Mouse (Mus musculus): ENCODE results near the gene Mfsd6. TPM values are rescaled to one million over a fixed set of nuclear protein-coding genes. Genes with fewer than 3 reads are reported as not detected.

The Mfsd6 gene
- polyA plus RNA-seq, 1 experiment from 2014 or later, result 0.51 TPM

DNA sequence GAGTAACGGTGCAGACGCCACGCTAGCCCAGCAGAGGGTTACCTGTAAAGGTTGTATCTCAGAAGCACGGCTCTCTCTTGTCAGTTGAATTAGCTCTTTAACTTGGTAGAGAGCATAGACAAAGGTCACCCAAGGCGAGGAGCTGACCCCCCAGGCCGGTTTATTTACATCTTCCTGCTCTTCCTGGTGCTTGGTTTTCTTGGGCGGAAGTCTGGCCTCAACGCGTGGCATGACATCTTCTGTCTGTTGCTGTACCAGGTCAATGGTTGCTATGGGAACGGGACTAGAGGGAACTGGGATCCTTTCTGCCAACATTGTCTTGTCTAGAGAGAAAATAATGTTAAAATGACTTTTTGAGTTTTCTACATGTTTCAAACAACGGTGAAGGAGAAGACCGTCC, 66.5 kb downstream of the Mfsd6 start:
- WGBS (ENCODE audit: insufficient replicate concordance), result 67% methylated on average over 12 of the region's 12 CpGs
- no peaks in the 10 kb centered on the region for H3K27me3 ChIP-seq
- H3K9ac ChIP-seq, result no peak overlapping the region
- no peak overlapping the region for H3K27ac ChIP-seq (replicated peaks)
- ATAC-seq (ENCODE audit: insufficient read depth), result no peak
- no peaks in the 10 kb centered on the region for H3K36me3 ChIP-seq (replicated peaks)
- H3K4me2 ChIP-seq, result no peak overlapping the region
- H3K9me3 ChIP-seq (replicated peaks), result no peaks in the 10 kb centered on the region
- no peaks in the 10 kb centered on the region for H3K4me1 ChIP-seq (replicated peaks)
- no peak overlapping the region for H3K4me3 ChIP-seq (replicated peaks)

DNA sequence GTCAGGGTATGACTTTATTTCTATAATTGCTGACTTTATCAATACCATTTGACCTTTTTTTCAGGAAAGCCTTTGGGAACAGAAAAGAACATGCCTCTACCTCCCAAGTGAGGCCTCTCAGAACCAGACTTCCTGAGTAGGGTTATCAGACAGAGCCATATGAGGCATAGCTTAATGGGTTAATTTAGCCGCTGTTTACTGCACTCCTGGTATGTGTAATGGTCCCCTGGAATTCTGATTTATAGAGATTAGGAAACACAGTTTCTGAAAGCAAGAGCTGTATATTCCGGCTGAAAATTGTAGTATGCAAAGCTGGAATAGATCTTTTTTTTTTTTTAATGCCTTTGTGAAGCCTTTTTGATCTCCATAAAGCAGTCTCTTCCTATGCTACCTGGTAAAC, 67.0 kb downstream of the Mfsd6 start:
- Histone ChIP-seq H3K36me3 (replicated peaks) (no peaks in the 10 kb centered on the region), H3K9me3 (replicated peaks) (no peaks in the 10 kb centered on the region), H3K4me3 (replicated peaks) (no peak overlapping the region), H3K27me3 (no peaks in the 10 kb centered on the region), H3K9ac (no peak overlapping the region), H3K4me2 (no peak overlapping the region), H3K4me1 (replicated peaks) (no peaks in the 10 kb centered on the region), H3K27ac (replicated peaks) (no peak overlapping the region)
- no peak for ATAC-seq (ENCODE audit: insufficient read depth)
- 32% methylated on average over 2 of the region's 2 CpGs for WGBS (ENCODE audit: insufficient replicate concordance)

DNA sequence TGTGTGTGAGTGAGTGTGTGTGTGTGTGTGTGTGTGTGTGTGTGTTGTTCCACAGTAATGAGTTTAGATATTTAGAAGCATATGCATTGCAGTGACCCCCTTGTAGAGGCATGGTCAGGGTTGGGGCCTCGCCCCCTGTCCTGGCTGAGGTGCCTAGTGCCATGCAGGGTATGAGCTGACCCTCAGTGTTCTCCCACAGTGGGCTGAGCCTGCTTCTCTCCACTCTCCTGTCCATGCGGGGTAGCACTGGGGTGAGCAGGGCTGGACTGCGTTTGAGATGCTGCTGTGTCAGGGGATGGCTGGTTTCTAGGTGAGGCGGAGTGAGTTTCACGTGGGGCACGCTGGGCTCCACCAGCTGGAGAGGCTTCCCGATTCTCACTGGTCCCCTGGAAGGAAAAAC, 69.1 kb downstream of the Mfsd6 start:
- Histone ChIP-seq H3K4me1 (replicated peaks) (no peaks in the 10 kb centered on the region), H3K27ac (replicated peaks) (no peak overlapping the region), H3K4me2 (no peak overlapping the region), H3K36me3 (replicated peaks) (no peaks in the 10 kb centered on the region), H3K9me3 (replicated peaks) (no peaks in the 10 kb centered on the region), H3K9ac (no peak overlapping the region), H3K4me3 (replicated peaks) (no peak overlapping the region), H3K27me3 (no peaks in the 10 kb centered on the region)
- 71% methylated on average over 7 of the region's 7 CpGs for WGBS (ENCODE audit: insufficient replicate concordance)
- ATAC-seq (ENCODE audit: insufficient read depth), result no peak

DNA sequence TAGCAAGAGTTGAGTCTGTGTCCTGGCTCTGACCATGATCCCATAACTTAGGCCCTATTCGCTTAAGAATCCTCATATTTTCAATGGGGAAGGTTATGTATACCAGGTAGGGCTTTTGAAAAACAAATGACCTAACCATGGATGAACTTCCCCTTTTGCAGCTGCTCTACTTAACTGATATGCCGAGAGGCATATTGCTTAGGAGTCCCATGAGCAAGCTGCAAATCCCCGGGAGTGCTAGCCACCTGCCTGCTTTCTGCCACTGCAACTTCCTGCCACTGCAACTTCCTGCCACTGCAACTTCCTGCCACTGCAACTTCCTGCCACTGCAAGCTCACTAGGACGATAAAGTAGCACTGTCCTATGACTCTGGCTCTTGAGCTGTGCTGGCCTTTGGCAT, 72.1 kb downstream of the Mfsd6 start:
- H3K9ac ChIP-seq, result no peak overlapping the region
- no peak overlapping the region for H3K4me3 ChIP-seq (replicated peaks)
- no peaks in the 10 kb centered on the region for H3K9me3 ChIP-seq (replicated peaks)
- H3K4me1 ChIP-seq (replicated peaks), result no peaks in the 10 kb centered on the region
- ATAC-seq (ENCODE audit: insufficient read depth), result no peak
- H3K36me3 ChIP-seq (replicated peaks), result no peaks in the 10 kb centered on the region; the same call in 1 of the 2 replicates
- no peak overlapping the region for H3K4me2 ChIP-seq
- no peaks in the 10 kb centered on the region for H3K27me3 ChIP-seq
- 25% methylated on average over 4 of the region's 4 CpGs for WGBS (ENCODE audit: insufficient replicate concordance)
- H3K27ac ChIP-seq (replicated peaks), result no peak overlapping the region

DNA sequence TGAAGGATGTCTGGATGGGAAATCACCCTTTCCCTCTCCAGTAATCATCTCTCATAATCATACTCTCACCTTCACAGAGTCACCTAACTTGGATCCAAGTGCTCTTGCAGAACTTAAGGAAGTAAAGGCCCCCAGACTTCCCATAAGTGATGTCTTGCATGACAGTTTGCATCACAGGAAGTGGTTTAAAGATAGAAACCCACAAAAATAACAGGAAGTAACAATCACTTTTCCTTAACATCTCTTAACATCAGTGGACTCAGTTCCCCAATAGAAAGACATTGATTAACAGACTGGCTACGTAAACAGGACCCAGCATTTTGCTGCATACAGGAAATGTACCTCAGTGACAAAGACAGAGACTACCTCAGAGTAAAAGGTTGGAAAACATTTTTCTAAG, 73.9 kb downstream of the Mfsd6 start:
- H3K4me1 ChIP-seq (replicated peaks), result no peaks in the 10 kb centered on the region
- H3K36me3 ChIP-seq (replicated peaks), result no peaks in the 10 kb centered on the region; the same call in 1 of the 2 replicates
- 30% methylated on average over 1 of the region's 1 CpGs for WGBS (ENCODE audit: insufficient replicate concordance)
- no peak overlapping the region for H3K27ac ChIP-seq (replicated peaks)
- H3K4me3 ChIP-seq (replicated peaks), result no peak overlapping the region
- H3K4me2 ChIP-seq, result no peak overlapping the region
- ATAC-seq (ENCODE audit: insufficient read depth), result no peak
- no peak overlapping the region for H3K9ac ChIP-seq
- H3K27me3 ChIP-seq, result no peaks in the 10 kb centered on the region
- H3K9me3 ChIP-seq (replicated peaks), result no peaks in the 10 kb centered on the region

DNA sequence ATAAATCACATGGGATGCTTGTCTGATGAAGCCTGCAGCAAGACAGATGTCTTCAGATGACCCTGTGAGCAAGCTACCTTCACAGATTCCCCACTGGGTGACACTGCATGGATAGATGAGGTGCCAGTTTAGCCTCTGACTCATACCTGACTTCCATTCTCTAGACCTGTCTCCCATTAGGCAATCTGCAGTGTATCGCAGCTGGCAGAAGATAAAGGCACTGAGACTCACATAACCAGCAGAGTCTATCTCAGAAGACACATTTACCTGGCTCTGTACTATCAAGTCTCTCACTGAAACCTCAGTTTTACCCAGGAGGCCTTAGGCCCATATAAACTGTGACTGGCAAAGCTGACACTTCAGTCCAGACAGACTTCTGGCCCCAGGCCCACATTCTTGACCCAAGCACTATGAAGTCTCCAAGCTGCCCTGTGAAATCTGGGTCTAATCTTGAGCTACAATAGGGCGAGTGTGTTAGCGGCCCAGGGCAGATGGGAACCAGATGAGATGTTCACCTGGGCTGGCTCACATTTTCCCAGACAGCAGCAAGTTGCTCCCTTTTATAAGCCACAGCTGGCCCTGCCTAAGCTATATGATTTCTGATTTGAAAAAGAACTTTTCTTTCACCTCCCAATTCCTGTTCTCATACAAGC, 74.5 kb downstream of the Mfsd6 start:
- no peak overlapping the region for H3K9ac ChIP-seq
- no peaks in the 10 kb centered on the region for H3K4me1 ChIP-seq (replicated peaks)
- WGBS (ENCODE audit: insufficient replicate concordance), result 58% methylated on average over 3 of the region's 3 CpGs
- no peak for ATAC-seq (ENCODE audit: insufficient read depth)
- no peaks in the 10 kb centered on the region; the same call in 1 of the 2 replicates for H3K36me3 ChIP-seq (replicated peaks)
- no peak overlapping the region for H3K4me2 ChIP-seq
- no peaks in the 10 kb centered on the region for H3K9me3 ChIP-seq (replicated peaks)
- no peak overlapping the region for H3K27ac ChIP-seq (replicated peaks)
- H3K4me3 ChIP-seq (replicated peaks), result no peak overlapping the region
- no peaks in the 10 kb centered on the region for H3K27me3 ChIP-seq

DNA sequence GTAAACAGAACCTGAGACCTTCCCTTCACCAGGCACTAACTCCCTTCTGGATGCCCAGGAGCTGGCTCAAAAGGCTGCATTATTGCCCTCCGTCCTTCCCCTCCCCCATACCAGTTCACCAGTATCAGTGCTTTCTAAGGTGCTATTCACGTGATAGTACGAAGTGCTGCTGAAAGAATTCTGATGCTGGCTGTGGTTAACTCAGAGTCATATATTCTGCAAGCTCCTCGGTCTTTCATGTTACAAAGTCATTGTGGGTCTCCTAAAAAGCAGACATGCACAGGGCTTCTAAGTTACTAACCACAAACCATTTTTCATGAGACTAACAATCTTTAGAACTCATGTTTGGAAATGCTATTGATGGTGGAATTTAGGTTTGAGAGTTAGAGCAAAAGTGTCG, 77.2 kb downstream of the Mfsd6 start:
- H3K4me1 ChIP-seq (replicated peaks), result no peaks in the 10 kb centered on the region
- no peaks in the 10 kb centered on the region for H3K27me3 ChIP-seq
- ATAC-seq (ENCODE audit: insufficient read depth), result no peak
- H3K4me3 ChIP-seq (replicated peaks), result no peak overlapping the region
- WGBS (ENCODE audit: insufficient replicate concordance), result 65% methylated on average over 5 of the region's 5 CpGs
- no peak overlapping the region for H3K9ac ChIP-seq
- H3K9me3 ChIP-seq (replicated peaks), result no peaks in the 10 kb centered on the region
- no peaks in the 10 kb centered on the region; the same call in none of the 2 replicates for H3K36me3 ChIP-seq (replicated peaks)
- no peak overlapping the region for H3K27ac ChIP-seq (replicated peaks)
- H3K4me2 ChIP-seq, result no peak overlapping the region

DNA sequence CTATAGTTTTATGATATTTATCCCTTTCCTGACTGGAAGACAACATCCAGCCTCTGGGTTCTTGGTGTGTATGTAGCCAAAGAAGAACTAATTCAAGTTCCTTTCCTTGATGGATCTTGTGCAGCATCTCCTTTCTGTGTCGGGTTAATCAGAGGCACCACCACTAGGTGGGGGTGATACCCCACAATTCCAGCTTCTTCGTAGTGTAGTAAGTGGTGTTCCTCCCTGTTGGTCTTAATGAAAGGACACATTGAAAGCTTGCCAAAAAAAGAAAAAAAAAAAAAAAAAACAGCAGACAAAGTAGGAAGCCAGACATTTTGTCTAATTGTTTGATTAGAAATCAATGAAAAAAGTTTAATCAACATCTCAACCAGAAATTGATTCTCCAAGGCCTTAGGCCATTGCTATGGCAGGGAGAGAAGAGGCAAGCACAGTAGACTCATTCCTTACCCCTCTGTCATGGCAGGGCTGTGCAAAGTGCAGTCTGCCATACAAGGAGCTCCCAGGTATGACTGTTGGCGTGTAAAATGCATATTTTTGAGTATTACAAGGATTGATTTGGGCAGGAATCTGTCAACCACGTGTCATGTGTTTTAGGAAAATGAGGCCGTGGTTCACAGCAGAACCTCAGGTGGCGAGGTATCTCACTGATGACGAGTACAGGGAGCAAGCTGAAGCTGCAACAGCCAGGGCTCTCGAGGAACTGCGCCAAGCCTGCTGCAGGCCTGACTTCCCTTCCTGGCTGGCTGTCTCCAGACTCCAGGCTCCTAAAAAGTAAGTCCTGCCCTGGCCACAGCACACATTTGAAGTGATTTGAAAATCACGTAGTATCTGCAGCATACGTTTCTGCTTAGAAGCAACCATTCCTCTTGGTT, 78.9 kb downstream of the Mfsd6 start:
- no peak for ATAC-seq (ENCODE audit: insufficient read depth)
- H3K4me2 ChIP-seq, result no peak overlapping the region
- H3K27ac ChIP-seq (replicated peaks), result no peak overlapping the region
- H3K27me3 ChIP-seq, result no peaks in the 10 kb centered on the region
- H3K4me3 ChIP-seq (replicated peaks), result no peak overlapping the region
- H3K9ac ChIP-seq, result no peak overlapping the region
- no peaks in the 10 kb centered on the region; the same call in none of the 2 replicates for H3K36me3 ChIP-seq (replicated peaks)
- no peaks in the 10 kb centered on the region for H3K9me3 ChIP-seq (replicated peaks)
- no peaks in the 10 kb centered on the region for H3K4me1 ChIP-seq (replicated peaks)
- WGBS (ENCODE audit: insufficient replicate concordance), result 56% methylated on average over 11 of the region's 11 CpGs

DNA sequence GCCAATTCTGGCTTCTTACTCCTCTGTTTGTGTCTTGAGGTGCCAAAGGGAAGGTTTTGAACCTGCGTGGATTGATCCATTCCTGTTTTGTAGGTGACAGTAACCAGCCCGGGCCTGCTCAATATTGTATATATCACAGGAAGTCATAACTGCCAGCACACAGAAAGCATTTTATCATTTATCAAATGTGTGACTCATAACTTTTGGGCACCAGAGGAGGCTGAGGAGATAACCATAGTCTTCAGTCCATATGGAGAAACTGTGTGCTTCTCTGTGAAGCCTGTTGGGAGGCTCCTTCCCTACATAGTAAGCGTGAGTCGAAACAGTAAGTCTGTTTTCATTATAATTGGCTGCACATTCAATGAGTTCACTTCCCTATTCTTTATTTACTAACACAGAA, 86.5 kb downstream of the Mfsd6 start:
- Histone ChIP-seq H3K27me3 (no peaks in the 10 kb centered on the region), H3K4me3 (replicated peaks) (no peak overlapping the region), H3K36me3 (replicated peaks) (0 out of 2 replicates have a peak, but pooled peaks cover 4% of the 10 kb centered on the region), H3K9ac (no peak overlapping the region), H3K4me2 (no peak overlapping the region), H3K27ac (replicated peaks) (no peak overlapping the region), H3K9me3 (replicated peaks) (no peaks in the 10 kb centered on the region), H3K4me1 (replicated peaks) (no peaks in the 10 kb centered on the region)
- no peak for ATAC-seq (ENCODE audit: insufficient read depth)
- 64% methylated on average over 4 of the region's 4 CpGs for WGBS (ENCODE audit: insufficient replicate concordance)

DNA sequence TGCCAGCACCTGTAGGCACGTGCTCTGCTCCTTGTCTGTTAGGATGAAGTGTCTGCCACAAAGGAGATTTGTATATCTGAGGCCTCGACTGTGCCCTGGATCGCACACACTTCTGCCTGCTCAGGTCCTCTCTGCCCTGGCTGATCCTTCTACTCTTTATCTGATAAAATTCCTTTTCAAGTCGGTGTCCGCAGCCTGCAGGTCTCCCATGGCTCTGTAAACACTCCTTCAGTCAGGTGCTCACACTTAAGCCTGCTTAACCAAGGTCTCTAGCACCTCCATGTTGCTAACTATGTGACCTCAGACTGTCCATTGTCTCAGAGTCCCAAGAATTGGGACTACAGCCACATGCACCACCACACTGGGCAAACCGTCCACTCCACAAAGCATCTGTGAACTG, 87.0 kb downstream of the Mfsd6 start:
- Histone ChIP-seq H3K4me1 (replicated peaks) (no peaks in the 10 kb centered on the region), H3K36me3 (replicated peaks) (0 out of 2 replicates have a peak, but pooled peaks cover 4% of the 10 kb centered on the region), H3K27me3 (no peaks in the 10 kb centered on the region), H3K27ac (replicated peaks) (no peak overlapping the region), H3K9me3 (replicated peaks) (no peaks in the 10 kb centered on the region), H3K9ac (no peak overlapping the region), H3K4me3 (replicated peaks) (no peak overlapping the region), H3K4me2 (no peak overlapping the region)
- ATAC-seq (ENCODE audit: insufficient read depth), result no peak
- WGBS (ENCODE audit: insufficient replicate concordance), result 62% methylated on average over 6 of the region's 6 CpGs

DNA sequence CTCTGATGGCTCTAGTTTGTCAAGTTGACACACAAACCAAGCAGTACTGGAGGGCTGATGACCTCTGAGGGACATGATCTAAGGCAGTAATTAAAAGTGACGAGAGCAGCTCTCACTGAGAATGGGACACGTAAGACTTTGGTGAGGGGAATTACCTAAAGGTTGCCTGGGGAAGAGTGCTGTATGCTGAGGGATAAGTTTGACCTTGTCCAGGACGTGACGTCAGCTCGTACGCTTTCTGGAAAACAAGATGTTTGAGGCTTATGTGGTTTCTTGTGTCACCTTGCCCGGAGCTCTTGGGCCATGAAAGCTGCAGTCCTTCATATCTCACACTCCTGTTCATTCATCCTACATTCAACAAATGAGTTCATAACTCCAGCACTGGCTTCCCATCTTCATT, 88.2 kb downstream of the Mfsd6 start:
- ATAC-seq (ENCODE audit: insufficient read depth), result no peak
- WGBS (ENCODE audit: insufficient replicate concordance), result 70% methylated on average over 7 of the region's 7 CpGs
- no peak overlapping the region for H3K4me3 ChIP-seq (replicated peaks)
- H3K9me3 ChIP-seq (replicated peaks), result no peaks in the 10 kb centered on the region
- H3K27ac ChIP-seq (replicated peaks), result no peak overlapping the region
- H3K4me1 ChIP-seq (replicated peaks), result no peaks in the 10 kb centered on the region
- no peak overlapping the region for H3K4me2 ChIP-seq
- no peaks in the 10 kb centered on the region for H3K27me3 ChIP-seq
- H3K9ac ChIP-seq, result no peak overlapping the region
- H3K36me3 ChIP-seq (replicated peaks), result 0 out of 2 replicates have a peak, but pooled peaks cover 4% of the 10 kb centered on the region
